Mouse (Mus musculus) liver, embryonic 11.5 days (tissue): ENCODE results near the gene Slc5a5. TPM values are rescaled to one million over a fixed set of nuclear protein-coding genes. Genes with fewer than 3 reads are reported as not detected.

Experiments
- ATAC-seq: fragments of 200-750 bp; cut with Nextera tagmentation; replicated peaks from 2 replicates; pipeline ENCODE4 v1.8.0; 2017; ENCODE audit warnings: moderate number of reproducible peaks, mild to moderate bottlenecking, moderate TSS enrichment, moderate library complexity; ENCODE audit not compliant: low FRiP score
- DNase-seq: peaks from one replicate; pipeline ENCODE4 v3.0.0-alpha.2; 2017; ENCODE audit warnings: low spot score
- H3K27ac ChIP-seq: fragments of 300-500 bp; sonication (generic); 2 replicates; pipeline ENCODE4 v1.5.1; 2014; ENCODE audit warnings: mild to moderate bottlenecking, low read depth, low read length, control low read depth
- H3K27me3 ChIP-seq: fragments of 300-500 bp; sonication (generic); replicated peaks from 2 replicates; pipeline ENCODE4 v1.6.1; 2014; ENCODE audit warnings: low read length, mixed read lengths; ENCODE audit not compliant: control insufficient read depth, insufficient read depth
- H3K36me3 ChIP-seq: fragments of 300-500 bp; sonication (generic); 2 replicates; pipeline ENCODE4 v1.6.1; 2014; ENCODE audit warnings: mild to moderate bottlenecking, low read length, moderate library complexity, mixed read lengths; ENCODE audit not compliant: control insufficient read depth, insufficient read depth
- H3K4me1 ChIP-seq: fragments of 300-500 bp; sonication (generic); replicated peaks from 2 replicates; pipeline ENCODE4 v1.6.1; 2014; ENCODE audit warnings: low read length, mixed read lengths; ENCODE audit not compliant: control insufficient read depth, insufficient read depth
- H3K4me2 ChIP-seq: fragments of 300-500 bp; sonication (generic); 2 replicates; pipeline ENCODE4 v1.6.1; 2014; ENCODE audit warnings: mild to moderate bottlenecking, control low read depth, moderate library complexity
- H3K4me3 ChIP-seq: fragments of 300-500 bp; sonication (generic); 2 replicates; pipeline ENCODE4 v1.5.1; 2014; ENCODE audit warnings: low read depth, low read length, control low read depth
- H3K9ac ChIP-seq: fragments of 300-500 bp; sonication (generic); 2 replicates; pipeline ENCODE4 v1.6.1; 2014; ENCODE audit warnings: low read depth, low read length, control low read depth
- H3K9me3 ChIP-seq: fragments of 300-500 bp; sonication (generic); 2 replicates; pipeline ENCODE4 v1.6.1; 2016; ENCODE audit warnings: low read length, inconsistent platforms, mixed read lengths; ENCODE audit not compliant: control insufficient read depth
- WGBS: fragments of 180-500 bp; shearing (Covaris S2); extraction: QIAGEN DNeasy Blood & Tissue Kit; methylation state at CpG from one replicate; pipeline ENCODE4 v1.1.7; 2014; 5-methylcytosine and 5-hydroxymethylcytosine counted together
- polyA plus RNA-seq: library from polyadenylated mRNA; unstranded; fragments of >200 nt; fragmentation: Nextera tagmentation; extraction: Ambion mirVana; gene quantifications from 2 replicates; pipeline ENCODE4 v1.2.1, GENCODE M21; 2014

Gene Slc5a5
- polyA plus RNA-seq, 1 experiment from 2014 or later, result 0.34 TPM

DNA sequence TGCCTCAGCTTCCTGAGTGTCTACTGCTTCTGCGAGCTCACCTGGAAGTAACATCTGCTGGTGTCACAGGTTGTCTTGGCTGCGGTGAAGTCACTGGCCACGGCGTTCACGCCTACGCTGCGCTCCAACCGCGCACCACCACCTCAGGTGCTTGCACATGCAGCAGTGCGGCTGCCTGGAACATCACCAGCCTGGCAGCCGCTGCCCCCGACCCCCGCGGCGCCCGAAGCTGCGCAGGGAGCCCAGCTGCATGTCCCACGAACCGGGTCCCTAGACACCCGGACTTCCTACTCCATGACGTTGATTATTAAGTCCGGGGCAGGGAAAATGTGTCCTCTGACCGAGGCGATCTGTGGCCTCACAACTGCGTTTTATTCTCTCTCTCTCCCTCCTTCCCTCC is 50.1 kb downstream of the Slc5a5 start:
- Histone ChIP-seq H3K9ac (peak overlapping the region; percentile 59), H3K4me2 (peak overlapping the region; percentile 61), H3K27ac (peak overlapping the region; percentile 97), H3K4me1 (peaks cover 35% of the 10 kb centered on the region), H3K27me3 (no peaks in the 10 kb centered on the region), H3K4me3 (peak overlapping the region; percentile 18; the same call in 1 of the 2 replicates), H3K9me3 (no peaks in the 10 kb centered on the region), H3K36me3 (no peaks in the 10 kb centered on the region)
- 68% methylated on average over 25 of the region's 25 CpGs for WGBS
- no peak for DNase-seq
- no peak for ATAC-seq

DNA sequence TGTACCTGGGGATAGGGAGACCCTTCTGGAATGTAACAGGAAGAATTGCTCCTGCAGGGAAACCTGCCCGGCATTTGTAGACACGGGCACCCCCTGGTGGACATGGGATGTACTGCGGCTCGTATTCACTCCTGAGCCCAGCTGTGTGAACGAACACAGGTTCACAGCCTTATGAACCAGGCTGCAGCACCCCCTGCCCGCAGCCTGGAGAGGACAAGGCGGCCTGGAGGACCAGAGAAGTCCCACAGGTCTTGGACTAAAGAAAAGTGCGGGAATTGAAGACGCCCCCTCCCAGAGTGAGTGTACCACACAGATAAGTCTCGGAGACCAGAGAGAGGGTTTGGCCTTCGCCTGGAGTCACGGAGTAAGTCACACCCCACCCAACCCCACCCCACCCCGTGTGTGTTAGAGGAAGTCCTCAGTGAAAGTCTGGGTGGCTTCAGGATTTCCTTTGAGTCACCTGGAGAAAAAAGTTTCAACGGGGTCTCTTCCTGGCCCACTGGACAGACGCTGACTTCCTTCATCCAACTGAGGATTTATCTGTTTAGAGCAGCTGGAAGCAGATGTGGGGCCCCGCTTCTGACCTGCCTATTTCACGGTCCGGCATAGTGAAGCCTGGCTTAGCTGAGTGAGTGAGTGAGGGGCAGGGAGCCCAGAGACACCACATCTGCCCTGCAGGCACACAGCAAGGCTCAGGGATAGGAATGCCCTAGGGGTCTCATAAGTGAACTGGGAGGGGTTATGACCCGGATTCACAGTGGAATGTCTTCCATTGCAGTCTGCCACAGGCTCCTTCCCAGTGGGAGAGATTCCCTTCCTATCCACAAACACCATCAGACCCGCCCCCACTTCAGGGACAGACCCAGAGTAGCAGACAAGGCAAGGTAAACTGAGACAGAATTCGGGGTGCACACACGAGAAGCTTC is 51.1 kb downstream of the Slc5a5 start:
- DNase-seq (peak; percentile 91), ATAC-seq (peak; percentile 44)
- Histone ChIP-seq H3K9ac (peak overlapping the region; percentile 59), H3K36me3 (0 out of 2 replicates have a peak, but pooled peaks cover 3% of the 10 kb centered on the region), H3K27ac (peak overlapping the region; percentile 97), H3K4me3 (peak overlapping the region; percentile 36), H3K4me2 (peak overlapping the region; percentile 61), H3K27me3 (no peaks in the 10 kb centered on the region), H3K4me1 (peaks cover 42% of the 10 kb centered on the region), H3K9me3 (no peaks in the 10 kb centered on the region)
- WGBS, result 26% methylated on average over 22 of the region's 22 CpGs

DNA sequence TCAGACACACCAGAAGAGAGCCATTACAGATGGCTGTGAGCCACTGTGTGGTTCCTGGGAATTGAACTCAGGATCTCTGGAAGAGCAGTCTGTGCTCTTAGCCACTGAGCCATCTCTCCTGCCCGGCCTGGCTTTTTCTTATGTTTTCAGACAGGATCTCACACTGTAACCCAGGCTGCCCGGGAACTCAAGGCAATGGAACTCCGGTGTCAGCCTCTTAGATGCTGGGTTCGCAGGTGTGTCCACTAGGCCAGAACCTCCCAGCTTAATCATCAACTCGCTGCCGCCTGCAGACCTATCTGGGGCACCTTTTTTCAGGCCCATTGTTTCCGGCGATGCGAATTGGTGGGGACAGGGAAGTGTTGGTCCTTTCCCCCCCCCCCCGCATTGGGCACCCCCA is 52.0 kb downstream of the Slc5a5 start:
- H3K27ac ChIP-seq, result peak overlapping the region; percentile 97
- no peak for DNase-seq
- H3K36me3 ChIP-seq, result peaks cover 3% of the 10 kb centered on the region; the same call in 1 of the 2 replicates
- no peaks in the 10 kb centered on the region for H3K9me3 ChIP-seq
- H3K9ac ChIP-seq, result peak overlapping the region; percentile 59
- ATAC-seq, result no peak
- H3K4me2 ChIP-seq, result peak overlapping the region; percentile 61
- 48% methylated on average over 10 of the region's 10 CpGs for WGBS
- H3K27me3 ChIP-seq, result no peaks in the 10 kb centered on the region
- peaks cover 50% of the 10 kb centered on the region for H3K4me1 ChIP-seq
- H3K4me3 ChIP-seq, result no peak overlapping the region

DNA sequence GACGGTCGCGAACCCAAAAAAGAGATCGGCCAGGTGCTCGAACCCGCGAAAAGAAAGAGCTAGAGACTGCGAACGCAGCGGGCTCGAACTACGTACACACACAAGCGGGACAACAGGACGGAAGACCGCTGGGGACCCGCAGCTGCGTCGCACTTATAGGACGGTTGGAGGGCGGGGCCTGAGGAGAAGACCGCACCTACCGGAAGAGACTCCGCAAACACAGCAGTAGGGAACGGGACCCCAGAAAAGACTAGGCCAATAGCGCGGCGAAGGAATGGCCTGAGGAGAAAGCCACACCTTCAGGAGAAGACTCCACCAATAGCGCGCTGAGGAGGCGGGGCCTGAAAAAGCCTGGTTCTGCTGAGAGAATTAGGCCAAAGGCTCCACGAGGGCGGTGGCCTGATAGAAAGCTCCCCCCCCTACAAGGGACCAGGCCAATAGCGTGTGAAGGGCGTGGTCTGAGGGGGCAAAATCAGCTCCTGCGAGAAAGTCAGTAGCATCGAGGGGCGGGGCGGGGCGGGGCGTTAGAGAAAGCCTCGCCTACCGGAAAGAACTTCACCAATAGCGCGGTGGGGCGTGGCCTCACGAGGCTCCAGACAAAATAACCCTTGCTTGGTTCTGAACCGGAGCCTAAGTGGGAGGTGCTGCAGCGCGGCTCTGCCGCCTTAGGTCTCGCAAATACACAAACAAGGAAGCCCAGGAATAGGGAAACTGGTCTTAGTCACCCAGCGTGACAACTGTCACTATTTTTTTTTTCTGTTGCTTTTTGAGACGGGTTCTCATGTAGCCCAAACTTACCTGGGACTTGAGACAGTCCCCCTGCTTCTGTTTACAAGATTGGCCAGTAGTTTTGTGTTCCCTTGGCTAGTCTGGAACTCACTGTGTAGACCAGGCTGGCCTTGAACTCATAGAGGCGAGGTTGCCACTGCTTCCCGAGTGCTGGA is 52.9 kb downstream of the Slc5a5 start, which contains the start of gene Arrdc2:
Arrdc2 (minus strand) TSS at position 313 of the 944 bp plus-strand sequence.
- Histone ChIP-seq H3K27me3 (no peaks in the 10 kb centered on the region), H3K4me3 (peak within 1 kb of the TSS; percentile 80), H3K4me1 (peaks cover 58% of the 10 kb centered on the region), H3K36me3 (peaks cover 3% of the 10 kb centered on the region; the same call in 1 of the 2 replicates), H3K9me3 (no peaks in the 10 kb centered on the region), H3K9ac (peak within 1 kb of the TSS; percentile 87), H3K4me2 (peak within 1 kb of the TSS; percentile 90), H3K27ac (peak within 1 kb of the TSS; percentile 97)
- WGBS, result 2% methylated on average over 55 of the region's 55 CpGs
- DNase-seq (peak; percentile 97), ATAC-seq (peak; percentile 89)

DNA sequence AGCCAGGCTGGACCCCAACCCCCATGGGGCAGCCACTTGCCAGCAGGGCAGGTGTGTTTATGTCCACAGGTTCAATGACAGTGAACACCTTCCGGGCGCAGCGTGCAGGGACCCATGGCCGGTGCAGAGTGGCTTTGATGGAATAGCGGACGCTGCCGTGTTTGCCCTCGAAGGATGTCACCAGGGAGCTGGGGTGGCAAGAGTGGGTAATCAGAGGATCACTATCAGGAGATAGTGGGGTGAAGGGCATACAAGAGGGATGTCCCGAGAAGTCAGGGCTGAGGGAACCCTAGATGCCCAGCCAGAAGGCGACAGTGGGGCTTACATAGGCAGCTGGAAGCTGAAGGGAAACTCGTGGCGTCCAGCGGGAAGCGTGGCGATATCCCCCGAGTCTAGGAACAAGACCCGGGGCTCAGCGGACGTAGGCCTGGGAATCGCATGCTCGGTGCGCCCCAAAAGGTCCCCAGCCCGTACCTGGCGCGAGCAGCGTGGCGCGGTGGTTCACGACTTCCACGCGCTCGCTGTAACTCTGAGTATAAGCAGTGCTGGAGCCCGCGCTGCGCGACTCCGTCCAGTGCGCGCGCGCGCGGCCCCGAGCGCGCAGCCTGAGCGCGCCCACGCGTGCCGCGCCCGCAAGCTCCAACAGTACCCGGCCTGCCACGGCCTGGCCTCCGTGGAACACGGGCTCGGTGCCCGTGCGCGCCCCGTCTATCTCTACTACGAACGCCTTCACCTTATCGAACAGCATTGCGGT is 53.7 kb downstream of the Slc5a5 start:
- WGBS, result 3% methylated on average over 66 of the region's 66 CpGs
- H3K4me1 ChIP-seq, result peaks cover 57% of the 10 kb centered on the region
- ATAC-seq, result peak; percentile 30

DNA sequence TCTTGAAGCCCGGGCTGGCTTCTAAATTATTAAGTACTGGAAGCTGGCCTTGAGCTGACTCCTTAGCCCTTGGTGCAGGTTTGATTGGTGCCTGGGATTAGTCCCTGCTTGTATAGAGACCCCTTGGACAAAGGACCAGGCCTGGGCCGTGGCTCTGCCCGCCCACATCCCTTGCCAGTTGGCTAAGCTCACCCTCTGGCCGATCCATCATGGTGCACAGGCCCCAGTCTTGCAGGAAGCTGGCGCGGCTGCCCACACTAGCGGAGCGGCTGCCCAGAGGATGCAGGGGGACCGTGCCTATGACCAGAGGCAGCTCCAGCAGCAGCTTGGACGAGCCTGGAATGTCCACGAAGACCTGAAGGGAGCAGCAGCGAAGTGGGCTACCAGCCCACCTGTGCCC is 55.9 kb downstream of the Slc5a5 start:
- WGBS, result 89% methylated on average over 12 of the region's 12 CpGs
- Histone ChIP-seq H3K27me3 (no peaks in the 10 kb centered on the region), H3K36me3 (peaks cover 3% of the 10 kb centered on the region; the same call in 1 of the 2 replicates), H3K4me1 (peaks cover 54% of the 10 kb centered on the region), H3K27ac (peak overlapping the region; percentile 62), H3K4me3 (0 out of 2 replicates have a peak overlapping the region, but pooled peaks have one; percentile 5), H3K4me2 (peak overlapping the region; percentile 43), H3K9me3 (no peaks in the 10 kb centered on the region), H3K9ac (0 out of 2 replicates have a peak overlapping the region, but pooled peaks have one; percentile 36)
- no peak for ATAC-seq
- DNase-seq, result no peak

More for the DNA sequence above, 53.7 kb downstream of the Slc5a5 start:
- Histone ChIP-seq H3K27me3 (no peaks in the 10 kb centered on the region), H3K36me3 (peaks cover 3% of the 10 kb centered on the region; the same call in 1 of the 2 replicates), H3K9me3 (no peaks in the 10 kb centered on the region), H3K27ac (peak overlapping the region; percentile 97), H3K4me2 (peak overlapping the region; percentile 90), H3K9ac (peak overlapping the region; percentile 87), H3K4me3 (peak overlapping the region; percentile 80)
- peak; percentile 67 for DNase-seq

DNA sequence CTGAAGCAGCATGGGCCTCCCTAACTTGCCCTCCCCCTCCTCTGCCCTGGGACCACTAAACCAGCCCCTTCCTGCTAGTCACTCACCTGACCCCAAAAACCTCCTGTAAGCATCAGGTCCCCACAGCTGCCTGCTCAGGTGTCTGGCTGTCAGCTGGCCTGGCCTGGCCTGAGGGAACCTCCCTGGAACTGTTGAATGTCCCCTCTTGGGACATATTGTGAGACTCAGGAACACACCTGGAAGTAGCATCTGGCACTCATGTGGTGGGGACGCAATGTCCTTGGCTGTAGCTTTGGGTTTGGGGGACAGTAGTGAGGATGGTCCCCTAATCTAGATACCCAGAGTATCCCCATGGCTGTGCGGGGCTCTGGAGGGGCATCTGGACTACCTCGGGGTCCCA is 58.5 kb downstream of the Slc5a5 start:
- 0 out of 2 replicates have a peak overlapping the region, but pooled peaks have one; percentile 5 for H3K9ac ChIP-seq
- H3K9me3 ChIP-seq, result no peaks in the 10 kb centered on the region
- H3K27ac ChIP-seq, result no peak overlapping the region
- no peak overlapping the region for H3K4me2 ChIP-seq
- no peak for ATAC-seq
- H3K27me3 ChIP-seq, result no peaks in the 10 kb centered on the region
- DNase-seq, result no peak
- peaks cover 3% of the 10 kb centered on the region; the same call in 1 of the 2 replicates for H3K36me3 ChIP-seq
- no peak overlapping the region for H3K4me3 ChIP-seq
- H3K4me1 ChIP-seq, result peaks cover 42% of the 10 kb centered on the region
- 92% methylated on average over 3 of the region's 3 CpGs for WGBS
